Mouse (Mus musculus): Measurements from ENCODE around the gene Cnnm3.

GRCm38 (mm10) chr1:36496719-36497118, 14.9 kb upstream of the Cnnm3 start:
- TF ChIP-seq ZNF384 (IDR thresholded peaks at IDR 0.05; ENCODE audit: low read depth, low read length) (no peak), ZC3H11A (IDR thresholded peaks at IDR 0.05; ENCODE audit: borderline replicate concordance, low read depth, low read length) (no peak)
